Mouse (Mus musculus) CD4-positive naive resting alpha-beta T cell, adult 57 days (primary cell): ENCODE measurements around the gene Olfr784. TPM values are rescaled to one million over a fixed set of nuclear protein-coding genes. Genes with fewer than 3 reads are reported as not detected.

Experiments
- total RNA-seq: library from RNA; stranded (reverse); gene quantifications from one replicate; pipeline ENCODE4 v1.2.4, GENCODE M21; 2023

Gene Olfr784
- total RNA-seq: 0.30 TPM

DNA sequence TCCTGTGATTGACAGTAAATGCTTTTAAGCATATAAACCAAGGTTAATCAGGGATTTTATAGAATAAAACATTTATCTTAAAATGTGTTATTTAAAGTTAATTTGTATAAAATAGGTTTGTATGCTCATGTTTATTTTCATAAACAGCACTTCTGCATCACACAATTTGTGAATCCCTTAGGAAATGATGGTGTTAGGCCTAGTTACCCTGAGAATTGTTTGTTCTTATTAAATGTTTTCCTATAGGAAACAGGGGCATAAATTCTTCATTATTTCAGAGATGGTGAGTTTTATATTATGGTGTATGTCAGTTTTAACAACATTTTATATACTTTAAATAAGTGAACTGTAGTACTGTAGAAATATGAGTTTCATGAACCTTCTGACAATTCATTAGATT lies at the start of gene Olfr784:
Olfr784 (plus strand) TSS at position 301 of the 400 bp plus-strand sequence.

DNA sequence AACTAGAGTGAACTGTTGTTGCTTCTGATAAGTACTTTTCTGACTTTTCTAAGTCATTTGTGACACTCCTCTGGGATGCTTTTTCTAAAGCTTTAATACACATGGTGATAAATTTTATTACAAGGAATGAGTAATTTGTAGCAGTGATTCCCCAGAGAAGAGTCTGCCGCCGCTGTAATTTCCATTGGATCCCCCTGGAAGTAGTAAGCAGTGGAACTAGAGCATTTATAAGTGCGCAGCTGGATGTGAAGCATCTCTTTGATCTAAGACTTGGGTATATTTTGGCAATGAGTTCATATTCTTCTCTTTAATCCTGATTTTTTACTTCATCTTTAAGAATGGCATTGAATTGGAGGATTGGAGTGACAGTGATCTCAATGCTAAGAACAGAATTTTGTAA lies 35.3 kb upstream of the Olfr784 start, which contains the start of gene Olfr782:
Olfr782 (plus strand) TSS at position 301 of the 400 bp plus-strand sequence.

GRCm38 (mm10) chr10:129405126-129405525 lies 21.2 kb downstream of the Olfr784 start, which contains the start of gene Olfr785:
Gene Olfr785, plus strand, starts transcription at chr10:129405426.

GRCm38 (mm10) chr10:129427006-129427405 lies 43.1 kb downstream of the Olfr784 start, which contains the start of gene Olfr786:
Gene Olfr786, plus strand, starts transcription at chr10:129427306.

Other genes with a start within 250 kb of the Olfr784 start
- not detected for gene Olfr770, start 245.1 kb upstream of the Olfr784 start, total RNA-seq
- gene Olfr771, start 219.3 kb upstream of the Olfr784 start, total RNA-seq: not detected
- gene Olfr772, start 206.2 kb upstream of the Olfr784 start, total RNA-seq: not detected
- gene Olfr773, start 196.7 kb upstream of the Olfr784 start, total RNA-seq: not detected
- gene Olfr774, start 147.9 kb upstream of the Olfr784 start, total RNA-seq: not detected
- gene Olfr775, start 135.7 kb upstream of the Olfr784 start, total RNA-seq: not detected
- gene Olfr776, start 125.0 kb upstream of the Olfr784 start, total RNA-seq: not detected
- gene Olfr777, start 112.6 kb upstream of the Olfr784 start, total RNA-seq: not detected
- not detected for gene Olfr780, start 66.0 kb upstream of the Olfr784 start, total RNA-seq
- gene Olfr781, start 55.2 kb upstream of the Olfr784 start, total RNA-seq: not detected
- not detected for gene Olfr782, start 35.2 kb upstream of the Olfr784 start, total RNA-seq
- not detected for gene Olfr785, start 21.3 kb downstream of the Olfr784 start, total RNA-seq
- not detected for gene Olfr786, start 43.2 kb downstream of the Olfr784 start, total RNA-seq
- gene Olfr787, start 77.8 kb downstream of the Olfr784 start, total RNA-seq: not detected
- gene Olfr788, start 86.9 kb downstream of the Olfr784 start, total RNA-seq: not detected
- gene Olfr789, start 100.7 kb downstream of the Olfr784 start, total RNA-seq: not detected
- not detected for gene Olfr790, start 114.4 kb downstream of the Olfr784 start, total RNA-seq
- gene Olfr791, start 137.7 kb downstream of the Olfr784 start, total RNA-seq: not detected
- not detected for gene Olfr792, start 155.1 kb downstream of the Olfr784 start, total RNA-seq
- gene Olfr794, start 183.6 kb downstream of the Olfr784 start, total RNA-seq: not detected
- gene Olfr796, start 228.5 kb downstream of the Olfr784 start, total RNA-seq: not detected
- gene Olfr798, start 243.9 kb downstream of the Olfr784 start, total RNA-seq: not detected